ENCODE assay signal across 15 mouse cellular contexts in genomic region chr9:43934012-43934690, GRCm38 (mm10).
DNase-seq lines count a peak whose midpoint lies in the region; ATAC-seq lines count a peak whose summit lies in the region.
"Had no signal": no experiment of that assay in that cellular context is flagged by ENCODE, and none has a peak within 500 bp of the region (broad histone marks: within the 10 kb centered on the region; RNA-seq: fewer than 3 reads in every experiment).

No protein-coding gene starts in this region.

- no peaks in the 10 kb centered on the region for H3K36me3 ChIP-seq in forebrain, embryonic 10.5 days (replicated peaks)
- H3K36me3 ChIP-seq in hindbrain, embryonic 15.5 days = no peaks in the 10 kb centered on the region
- no peaks in the 10 kb centered on the region for H3K36me3 ChIP-seq in midbrain, embryonic 16.5 days (ENCODE audit: control insufficient read depth, insufficient read depth, low read length)
- H3K36me3 ChIP-seq: limb, embryonic 15.5 days had no signal

- no peak overlapping the region for H3K4me3 ChIP-seq in forebrain, embryonic 10.5 days
- H3K4me3 ChIP-seq in hindbrain, embryonic 15.5 days = no peak overlapping the region
- H3K4me3 ChIP-seq in midbrain, embryonic 16.5 days (ENCODE audit: low read depth, low read length) = no peak overlapping the region
- H3K4me3 ChIP-seq: heart, adult 2 months; layer of hippocampus, adult 2 months; limb, embryonic 15.5 days had no signal

- H3K27ac ChIP-seq in forebrain, embryonic 10.5 days = 0 out of 2 replicates have a peak overlapping the region, but pooled peaks have one; percentile 13
- no peak overlapping the region for H3K27ac ChIP-seq in hindbrain, embryonic 15.5 days (replicated peaks)
- H3K27ac ChIP-seq in midbrain, embryonic 16.5 days (ENCODE audit: low read length) = no peak overlapping the region; the same call in 1 of the 2 replicates
- H3K27ac ChIP-seq: heart, adult 2 months; layer of hippocampus, adult 2 months; limb, embryonic 15.5 days had no signal

- ATAC-seq in hindbrain, embryonic 15.5 days (ENCODE audit: low FRiP score, low read depth) = peak; percentile 62
- ATAC-seq in midbrain, embryonic 16.5 days = peak; percentile 74
- ATAC-seq: CD4-positive, CD25-positive, alpha-beta regulatory T cell, adult 4 months had no signal

- no peak overlapping the region for H3K4me2 ChIP-seq in hindbrain, embryonic 15.5 days
- no peak overlapping the region for H3K4me2 ChIP-seq in midbrain, embryonic 16.5 days (ENCODE audit: low read length)
- H3K4me2 ChIP-seq: limb, embryonic 15.5 days had no signal

- H3K9me3 ChIP-seq in forebrain, embryonic 10.5 days = no peaks in the 10 kb centered on the region
- H3K9me3 ChIP-seq in hindbrain, embryonic 15.5 days = no peaks in the 10 kb centered on the region
- no peaks in the 10 kb centered on the region for H3K9me3 ChIP-seq in midbrain, embryonic 16.5 days (replicated peaks; ENCODE audit: control insufficient read depth, low read length, poor library complexity, severe bottlenecking)
- H3K9me3 ChIP-seq: limb, embryonic 15.5 days had no signal

- no peak overlapping the region for H3K9ac ChIP-seq in hindbrain, embryonic 15.5 days
- H3K9ac ChIP-seq in midbrain, embryonic 16.5 days (ENCODE audit: low read depth, low read length) = no peak overlapping the region
- H3K9ac ChIP-seq: limb, embryonic 15.5 days had no signal

- H3K27me3 ChIP-seq in forebrain, embryonic 10.5 days (ENCODE audit: poor library complexity, severe bottlenecking) = peaks cover 43% of the 10 kb centered on the region
- H3K27me3 ChIP-seq in hindbrain, embryonic 15.5 days = no peaks in the 10 kb centered on the region
- H3K27me3 ChIP-seq in midbrain, embryonic 16.5 days (ENCODE audit: control insufficient read depth, insufficient read depth, low read depth, low read length) = no peaks in the 10 kb centered on the region

- DNase-seq in embryo, embryonic 10.5 days (ENCODE audit: low spot score) = peak; percentile 60
- no peak for DNase-seq in forebrain, embryonic 10.5 days (ENCODE audit: extremely low spot score, low spot score)
- no peak for DNase-seq in adrenal gland, adult (ENCODE audit: inconsistent age in 2 of 2, low spot score in 1 of 2)
- no peak for DNase-seq in kidney, postnatal 10 days
- DNase-seq in lung, postnatal 4 days = no peak
- no peak for DNase-seq in urinary bladder, postnatal 25 days (ENCODE audit: low spot score)
- DNase-seq: cerebellum, postnatal 25 days; heart, adult 2 months; lung, postnatal 36 days; right cerebral cortex, postnatal 25 days had no signal

- WGBS in forebrain, embryonic 10.5 days = 31% methylated on average over 18 of the region's 18 CpGs
- WGBS in hindbrain, embryonic 15.5 days = 11% methylated on average over 18 of the region's 18 CpGs
- 18% methylated on average over 18 of the region's 18 CpGs for WGBS in midbrain, embryonic 16.5 days

- H3K4me1 ChIP-seq in forebrain, embryonic 10.5 days = peaks cover 48% of the 10 kb centered on the region
- peaks cover 43% of the 10 kb centered on the region for H3K4me1 ChIP-seq in hindbrain, embryonic 15.5 days (replicated peaks)
- H3K4me1 ChIP-seq in midbrain, embryonic 16.5 days (ENCODE audit: control insufficient read depth, insufficient read depth, low read length) = peaks cover 32% of the 10 kb centered on the region
